Mouse (Mus musculus) adrenal gland, postnatal 36 days (tissue): ENCODE measurements around the gene Ell. TPM values are rescaled to one million over a fixed set of nuclear protein-coding genes. Genes with fewer than 3 reads are reported as not detected.

Experiments
- DNase-seq, 2 experiments: peaks; one replicate each; pipeline ENCODE4 v3.0.0; 2021; ENCODE audit warnings: mixed read lengths in 1 of 2
- long read RNA-seq, 2 experiments: library from polyadenylated mRNA; stranded (forward); transcript quantifications; one replicate each; pipeline ENCODE4 v2.0.0; 2021; ENCODE audit warnings: borderline sequencing depth in 2 of 2
- total RNA-seq, 2 experiments: library from RNA; stranded (reverse); gene quantifications; 2 replicates each; pipeline ENCODE4 v1.2.3; 2021

Ell gene
- total RNA-seq = 10 to 100 TPM; 22.3 to 25.3 TPM
- long read RNA-seq, experiment 1, transcript Ell-201 (12 exons, 3,072 nt) = major isoform, 5 of 26 reads
- long read RNA-seq, experiment 1, partial matches to known transcripts = 18 of 26 reads
- long read RNA-seq, experiment 1, other reads (novel, unspliced or antisense) = 3 of 26 reads
- long read RNA-seq, experiment 2, partial matches to known transcripts = 3 of 8 reads
- long read RNA-seq, experiment 2, other reads (novel, unspliced or antisense) = 1 of 8 reads

- peak; percentile 100 for DNase-seq
These were observed at the start of gene Ell for GRCm38 (mm10) chr8:70539077-70539813. Ell (plus strand) TSS chr8:70539457.

DNA sequence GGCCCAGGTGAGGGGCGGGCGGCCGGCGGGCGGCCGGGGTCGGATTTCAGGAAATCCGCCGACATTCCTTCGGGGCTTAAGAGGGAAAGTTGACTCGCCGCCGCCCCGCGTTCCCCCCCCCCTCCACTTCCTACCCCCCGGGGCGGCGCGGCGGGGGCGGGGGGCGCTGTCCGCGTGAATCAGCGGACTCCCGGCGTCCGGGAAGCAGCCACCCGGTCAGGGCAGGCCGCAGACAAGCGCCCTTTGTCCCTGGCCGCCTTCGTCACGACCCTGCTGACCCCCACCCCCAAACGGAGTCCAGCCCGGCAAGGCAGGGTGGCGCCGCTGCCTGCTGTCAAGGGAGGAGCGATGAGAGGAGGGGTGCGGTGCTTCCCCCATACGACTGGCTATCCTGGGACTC, 49.7 kb upstream of the Ell start:
- peak in 1 of 2 experiments; percentile 28 for DNase-seq

DNA sequence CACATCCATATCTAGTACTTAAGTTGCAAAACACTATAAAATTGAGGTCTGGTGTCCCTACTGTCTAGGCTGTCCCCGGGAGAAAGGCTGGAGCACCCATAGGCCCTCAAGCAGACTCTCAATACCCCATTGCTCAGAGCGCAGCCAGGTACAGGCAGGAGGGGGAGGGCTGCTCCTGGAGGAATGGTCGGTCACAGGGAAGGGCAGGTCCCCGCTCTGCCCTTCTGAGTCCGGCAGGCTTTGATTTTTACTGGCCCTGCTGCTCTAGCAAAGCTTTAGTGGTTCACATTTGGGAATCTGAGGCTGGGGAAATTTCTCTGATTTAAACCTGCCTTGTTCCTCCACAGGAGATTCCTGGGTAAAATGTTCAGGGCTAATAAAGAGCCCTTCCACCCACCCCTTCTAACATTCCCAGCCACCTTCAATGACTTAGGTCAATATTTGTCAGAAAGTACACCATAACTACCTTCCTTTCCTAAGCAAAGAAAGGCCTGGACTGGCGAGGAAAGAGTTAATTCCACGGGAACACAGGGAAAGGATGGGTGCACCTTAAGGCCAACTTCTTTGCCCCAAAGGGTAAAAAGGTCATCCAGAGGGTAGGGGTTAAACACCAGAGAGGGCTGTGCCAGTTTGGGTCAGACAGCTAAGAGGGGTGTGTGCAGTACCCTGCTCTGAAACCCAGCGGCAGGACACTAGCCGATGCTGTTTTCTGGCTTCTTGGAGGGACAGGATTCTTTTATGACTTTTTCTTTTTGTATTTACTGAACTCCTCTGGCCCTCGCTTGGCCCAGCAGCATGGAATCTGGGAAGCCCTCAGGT, 49.0 kb upstream of the Ell start:
- DNase-seq = no peak

DNA sequence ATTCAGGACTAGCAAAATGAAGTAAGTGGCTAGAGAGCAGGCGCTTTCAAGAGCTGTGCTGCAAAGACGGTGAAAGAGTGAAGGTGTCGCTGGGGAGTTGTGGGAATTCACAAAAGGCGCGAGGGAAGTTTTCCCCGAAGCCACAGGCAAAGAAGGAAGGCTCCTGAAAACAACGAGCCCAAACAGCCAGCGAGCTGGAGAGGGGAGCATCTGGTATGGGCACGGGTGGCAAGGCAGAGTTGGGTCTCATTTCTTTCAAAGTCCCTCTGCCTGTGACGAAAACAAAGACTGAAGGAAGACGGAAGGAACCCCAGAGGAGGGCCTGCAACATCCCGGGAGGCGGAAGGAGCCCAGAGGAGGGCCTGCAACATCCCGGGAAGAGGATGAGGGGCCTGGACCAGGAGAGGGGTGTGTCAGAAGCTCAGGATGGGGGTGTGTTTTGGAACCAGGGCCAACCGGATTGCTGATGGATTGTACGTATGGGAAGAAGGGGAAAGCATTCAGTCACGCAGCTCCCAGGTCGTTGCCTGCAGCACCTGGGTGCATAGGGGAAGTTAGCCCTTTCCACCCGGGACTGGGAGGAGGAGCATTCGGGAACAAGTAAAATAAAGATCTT, 48.3 kb upstream of the Ell start:
- no peak for DNase-seq

- peak in 1 of 2 experiments; percentile 34 for DNase-seq
These were observed 46.3 kb upstream of the Ell start, which contains the start of gene Crlf1 for GRCm38 (mm10) chr8:70492664-70493640. Crlf1 (plus strand) TSS chr8:70493158.

DNA sequence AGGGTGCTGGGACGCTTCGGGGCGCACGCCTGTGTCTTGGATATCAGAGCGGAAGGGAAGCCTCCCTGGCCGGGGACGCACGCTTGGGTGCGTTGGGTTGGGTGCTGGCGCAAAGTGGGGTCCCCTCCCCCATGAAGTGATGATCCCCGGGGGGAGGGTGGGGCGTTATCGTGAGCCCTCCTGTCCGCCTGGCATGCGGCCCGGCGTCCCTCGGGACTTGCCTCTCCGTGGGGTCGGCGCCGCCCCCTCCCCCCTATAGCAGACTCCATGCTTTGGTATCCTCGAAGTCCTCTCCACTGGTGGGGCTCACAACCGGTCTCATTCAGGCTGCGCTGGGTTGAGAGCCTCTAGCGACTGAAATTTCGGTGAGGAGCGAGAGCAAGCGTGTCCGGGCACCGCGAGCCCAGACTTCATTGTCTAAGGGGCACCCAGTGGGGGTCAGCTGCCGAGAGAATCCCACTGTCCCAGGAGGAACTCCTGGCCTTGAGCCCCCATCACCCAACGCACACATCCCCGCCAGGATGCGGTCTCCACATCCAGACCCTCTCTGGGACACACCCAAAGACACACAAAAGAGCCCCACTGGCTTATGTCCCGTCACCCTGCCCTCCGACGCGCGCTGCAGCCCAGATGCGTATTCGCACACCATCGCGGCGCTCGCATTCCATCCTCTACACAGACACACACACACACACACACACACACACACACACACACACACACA, 45.4 kb upstream of the Ell start:
- DNase-seq = no peak

- DNase-seq = no peak
These were observed 44.8 kb upstream of the Ell start for GRCm38 (mm10) chr8:70494416-70494945.

DNA sequence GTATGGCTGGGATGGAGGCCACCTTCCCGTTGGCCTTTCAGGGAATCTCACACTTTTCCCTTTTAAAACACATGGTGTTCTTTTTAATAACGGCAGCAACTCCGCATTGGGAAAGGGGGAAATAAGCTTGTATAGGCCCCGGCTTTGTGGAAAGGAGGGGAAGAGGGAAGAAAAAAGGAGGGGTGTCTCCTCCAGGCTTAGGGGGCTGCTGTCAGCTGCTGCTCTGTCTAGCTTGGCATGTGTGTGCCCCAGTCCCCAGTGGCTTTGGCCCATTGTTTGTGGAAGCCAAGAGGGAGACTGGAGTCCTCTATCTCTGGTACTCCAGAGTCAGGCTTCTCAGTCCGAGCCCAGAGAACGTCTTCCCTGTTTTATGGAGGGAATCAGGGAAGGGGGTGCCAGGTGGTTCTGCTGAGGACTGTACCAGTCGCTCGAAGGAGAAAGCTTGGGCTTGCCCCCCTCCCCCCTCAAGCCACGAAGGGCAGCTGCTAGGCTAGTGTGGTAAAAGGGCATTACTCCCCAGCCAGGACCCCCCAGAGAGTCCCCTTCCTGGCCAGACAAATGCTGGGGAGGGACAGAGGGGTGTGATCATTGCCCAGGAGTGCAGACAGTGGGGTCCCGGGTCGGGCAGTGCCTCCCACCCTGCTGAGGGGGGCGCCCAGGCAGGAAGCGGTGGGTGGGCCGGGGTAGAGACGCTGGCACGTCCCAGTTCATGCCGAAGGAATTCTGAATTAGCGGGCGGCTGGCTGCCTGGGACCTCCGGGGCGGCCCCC, 44.1 kb upstream of the Ell start:
- no peak for DNase-seq

DNA sequence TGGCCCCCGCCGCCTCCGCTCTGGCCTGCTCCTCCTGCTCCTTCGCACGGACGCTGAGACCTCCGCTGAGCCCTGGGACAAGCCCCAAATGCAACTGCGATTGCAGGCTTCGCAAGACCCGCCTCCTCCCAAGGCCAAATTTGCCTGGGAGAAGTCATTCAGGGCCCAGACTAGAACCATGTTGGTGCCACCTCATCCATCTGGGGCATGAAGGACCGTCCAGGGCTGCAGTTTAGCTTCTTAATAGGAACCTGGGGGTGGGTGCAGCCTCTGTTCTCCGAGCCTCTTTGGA, 43.5 kb upstream of the Ell start:
- peak; percentile 46 to 55 for DNase-seq

- no peak for DNase-seq
These were observed 38.6 kb upstream of the Ell start for GRCm38 (mm10) chr8:70500386-70501301.

- no peak for DNase-seq
These were observed 37.3 kb upstream of the Ell start for GRCm38 (mm10) chr8:70501820-70502529.

DNA sequence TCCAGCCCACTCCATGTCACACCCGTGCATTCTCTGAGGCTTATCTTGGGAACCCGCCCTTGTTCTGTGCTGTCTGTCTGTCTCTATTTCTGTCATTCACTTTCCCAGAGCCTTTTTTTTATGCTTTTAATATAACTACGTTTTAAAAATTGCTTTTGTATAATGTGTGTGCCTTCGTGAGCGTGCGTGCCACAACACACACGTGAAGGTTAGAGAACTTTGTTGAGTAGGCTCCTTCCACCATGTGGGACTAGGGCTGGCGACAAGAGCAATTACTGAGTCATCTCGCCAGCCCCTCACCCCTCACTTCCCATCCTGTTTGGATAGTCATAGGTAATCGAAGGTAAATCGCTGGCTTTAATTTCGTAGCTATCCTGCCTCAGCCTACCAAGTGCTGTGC, 36.7 kb upstream of the Ell start:
- no peak for DNase-seq

GRCm38 (mm10) chr8:70503062-70503750, 36.1 kb upstream of the Ell start:
- DNase-seq = peak; percentile 68 to 73

- DNase-seq = peak; percentile 59 to 66
These were observed 35.0 kb upstream of the Ell start for GRCm38 (mm10) chr8:70504291-70504716.

- peak; percentile 76 to 81 for DNase-seq
These were observed 34.4 kb upstream of the Ell start for GRCm38 (mm10) chr8:70504851-70505250.

DNA sequence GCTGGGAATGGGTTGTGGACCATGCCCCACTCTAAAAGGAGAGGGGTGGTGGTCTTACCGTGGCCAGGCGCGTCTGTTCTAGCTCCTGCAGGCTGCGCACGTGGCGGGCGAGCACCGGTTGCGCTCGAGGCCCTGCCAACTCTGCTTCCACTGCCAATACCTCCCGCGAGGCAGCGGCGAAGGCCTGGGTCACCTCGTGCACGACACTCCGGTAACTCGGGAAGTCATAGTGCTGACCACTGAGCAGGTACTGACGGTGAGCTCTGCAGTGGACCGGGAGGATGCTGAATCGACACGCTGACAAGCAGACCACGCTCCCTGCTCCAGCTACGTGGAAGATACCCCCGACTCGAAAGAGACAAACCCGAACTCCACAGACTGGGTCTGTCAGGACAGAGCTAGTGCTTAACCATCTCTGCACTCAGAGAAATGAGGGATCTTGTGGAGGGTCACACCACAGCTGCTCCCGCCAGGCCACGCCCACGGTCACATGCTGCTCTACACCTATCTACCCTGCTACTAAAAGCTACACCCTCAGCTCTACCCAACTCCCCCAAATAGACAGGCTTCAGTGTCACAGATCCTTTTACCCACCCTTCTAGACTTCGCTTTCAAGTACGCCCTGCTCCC, 33.4 kb upstream of the Ell start:
- peak in 1 of 2 experiments; percentile 39 for DNase-seq
